Mouse (Mus musculus): ENCODE results near the gene Rplp0. TPM values are rescaled to one million over a fixed set of nuclear protein-coding genes. Genes with fewer than 3 reads are reported as not detected.

Rplp0 gene
- polyA plus RNA-seq, 1 experiment from 2014 or later: 1,437 TPM

- DNase-seq (ENCODE audit: low spot score) (no peak), ATAC-seq (replicated peaks; ENCODE audit: insufficient number of reproducible peaks, low FRiP score, low TSS enrichment, low read depth) (no peak)
- H3K27me3 ChIP-seq (ENCODE audit: control insufficient read depth, insufficient read depth, low read length): no peaks in the 10 kb centered on the region
- H3K4me2 ChIP-seq (ENCODE audit: low read depth, low read length): no peak overlapping the region; the same call in none of the 2 replicates
- 54% methylated on average over 7 of the region's 7 CpGs for WGBS
- no peaks in the 10 kb centered on the region for H3K9me3 ChIP-seq (replicated peaks; ENCODE audit: control insufficient read depth, low read length)
- H3K9ac ChIP-seq (replicated peaks; ENCODE audit: low read length): peak overlapping the region; percentile 18; the same call in 1 of the 2 replicates
- peak overlapping the region; percentile 31 for H3K27ac ChIP-seq (replicated peaks; ENCODE audit: low read depth, low read length)
- no peaks in the 10 kb centered on the region for H3K36me3 ChIP-seq (replicated peaks; ENCODE audit: control insufficient read depth, insufficient read depth, low read depth, low read length)
- peaks cover 45% of the 10 kb centered on the region for H3K4me1 ChIP-seq (ENCODE audit: control insufficient read depth, insufficient read depth, low read length)
- no peak overlapping the region; the same call in 1 of the 2 replicates for H3K4me3 ChIP-seq (ENCODE audit: low read depth, low read length)
Measured at GRCm38 (mm10) chr5:115529742-115530446, 29.4 kb upstream of the Rplp0 start.

DNA sequence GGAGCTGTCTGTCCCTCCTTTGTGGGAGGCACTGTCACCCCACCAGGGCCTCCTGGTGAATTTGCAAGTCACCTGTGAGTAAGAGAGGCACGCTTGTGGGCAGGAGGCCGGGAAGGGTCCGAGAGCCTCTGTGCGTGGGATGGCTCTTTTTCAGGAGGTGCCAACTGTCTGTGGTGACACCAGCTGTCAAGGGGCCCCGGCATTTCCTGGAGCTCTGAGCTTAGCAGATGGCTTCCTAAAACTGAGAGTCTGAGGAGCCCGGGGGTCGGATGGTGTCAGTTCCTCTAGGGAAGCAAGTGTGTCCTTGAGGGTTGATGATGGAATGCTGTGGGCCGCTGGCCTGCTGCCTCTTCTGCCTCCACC, 28.8 kb upstream of the Rplp0 start:
- Histone ChIP-seq H3K27ac (replicated peaks; ENCODE audit: low read depth, low read length) (peak overlapping the region; percentile 31), H3K9me3 (replicated peaks; ENCODE audit: control insufficient read depth, low read length) (no peaks in the 10 kb centered on the region), H3K9ac (replicated peaks; ENCODE audit: low read length) (peak overlapping the region; percentile 4; the same call in 1 of the 2 replicates), H3K4me2 (ENCODE audit: low read depth, low read length) (no peak overlapping the region; the same call in 1 of the 2 replicates), H3K27me3 (ENCODE audit: control insufficient read depth, insufficient read depth, low read length) (no peaks in the 10 kb centered on the region), H3K4me3 (ENCODE audit: low read depth, low read length) (no peak overlapping the region), H3K4me1 (ENCODE audit: control insufficient read depth, insufficient read depth, low read length) (peaks cover 45% of the 10 kb centered on the region), H3K36me3 (replicated peaks; ENCODE audit: control insufficient read depth, insufficient read depth, low read depth, low read length) (no peaks in the 10 kb centered on the region)
- DNase-seq (ENCODE audit: low spot score) (no peak), ATAC-seq (replicated peaks; ENCODE audit: insufficient number of reproducible peaks, low FRiP score, low TSS enrichment, low read depth) (no peak)
- 59% methylated on average over 8 of the region's 8 CpGs for WGBS

DNA sequence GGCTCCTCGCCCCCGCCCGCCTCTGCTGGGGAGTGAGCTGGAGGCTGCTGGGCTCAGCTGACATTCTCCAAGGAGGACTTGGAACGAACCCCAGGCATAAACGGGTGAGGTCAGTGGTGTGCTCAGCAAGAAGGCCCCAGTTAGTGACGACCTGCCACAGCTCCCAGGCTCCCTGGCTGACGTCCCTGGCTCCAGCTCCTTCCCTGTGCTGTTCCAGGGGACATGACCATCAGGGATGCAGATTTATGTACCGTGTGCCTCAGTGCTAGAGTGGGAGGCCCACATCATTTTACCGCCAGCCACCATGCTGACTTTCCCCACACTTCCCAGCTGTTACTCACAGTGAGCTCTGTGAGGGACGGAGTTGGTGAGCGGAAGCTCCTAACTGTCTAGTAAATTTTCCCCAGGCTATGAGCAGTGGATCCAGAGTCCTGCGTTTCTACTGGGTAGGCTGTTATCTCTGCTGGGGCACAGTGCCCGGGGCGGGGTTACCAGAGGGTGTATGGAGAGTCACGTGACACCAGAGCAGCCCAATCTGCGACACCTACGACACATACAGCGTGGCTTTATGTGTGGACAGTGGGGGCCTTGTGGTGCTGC, 27.5 kb upstream of the Rplp0 start:
- 0 out of 2 replicates have a peak overlapping the region, but pooled peaks have one; percentile 32 for H3K9ac ChIP-seq (replicated peaks; ENCODE audit: low read length)
- peaks cover 45% of the 10 kb centered on the region for H3K4me1 ChIP-seq (ENCODE audit: control insufficient read depth, insufficient read depth, low read length)
- WGBS: 44% methylated on average over 18 of the region's 18 CpGs
- H3K4me2 ChIP-seq (ENCODE audit: low read depth, low read length): peak overlapping the region; percentile 3; the same call in 1 of the 2 replicates
- no peak overlapping the region for H3K4me3 ChIP-seq (ENCODE audit: low read depth, low read length)
- 0 out of 2 replicates have a peak overlapping the region, but pooled peaks have one; percentile 25 for H3K27ac ChIP-seq (replicated peaks; ENCODE audit: low read depth, low read length)
- no peaks in the 10 kb centered on the region for H3K36me3 ChIP-seq (replicated peaks; ENCODE audit: control insufficient read depth, insufficient read depth, low read depth, low read length)
- H3K9me3 ChIP-seq (replicated peaks; ENCODE audit: control insufficient read depth, low read length): no peaks in the 10 kb centered on the region
- H3K27me3 ChIP-seq (ENCODE audit: control insufficient read depth, insufficient read depth, low read length): no peaks in the 10 kb centered on the region
- 0 out of 2 replicates have a peak, but pooled peaks have one; percentile 27 for ATAC-seq (replicated peaks; ENCODE audit: insufficient number of reproducible peaks, low FRiP score, low TSS enrichment, low read depth)
- DNase-seq (ENCODE audit: low spot score): no peak

DNA sequence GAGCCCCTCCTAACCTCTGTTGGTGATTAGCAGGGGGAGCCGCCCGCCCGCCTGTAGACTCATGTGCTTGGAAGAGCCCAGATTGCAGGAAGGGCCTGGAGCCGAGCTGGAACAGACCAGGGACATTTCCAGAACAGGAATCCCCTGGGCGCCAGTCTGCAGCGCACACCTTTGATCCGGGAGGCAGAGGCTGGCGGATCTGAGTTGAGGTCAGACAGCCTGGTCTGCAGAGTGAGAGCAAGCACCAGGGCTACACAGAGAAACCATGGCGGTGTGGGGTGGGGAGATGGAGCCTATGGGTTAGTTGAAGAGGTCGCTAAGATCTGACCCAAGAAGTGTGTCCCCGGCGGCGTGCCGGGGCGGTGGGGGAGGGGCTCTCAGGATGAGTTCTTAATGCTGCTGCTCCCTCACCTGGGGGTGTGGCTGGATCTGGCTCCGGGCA, 25.0 kb upstream of the Rplp0 start:
- peak overlapping the region; percentile 32 for H3K9ac ChIP-seq (replicated peaks; ENCODE audit: low read length)
- H3K27me3 ChIP-seq (ENCODE audit: control insufficient read depth, insufficient read depth, low read length): no peaks in the 10 kb centered on the region
- peak; percentile 53 for DNase-seq (ENCODE audit: low spot score)
- 9% methylated on average over 16 of the region's 16 CpGs for WGBS
- peak overlapping the region; percentile 19 for H3K4me2 ChIP-seq (ENCODE audit: low read depth, low read length)
- H3K4me1 ChIP-seq (ENCODE audit: control insufficient read depth, insufficient read depth, low read length): peaks cover 43% of the 10 kb centered on the region
- peak overlapping the region; percentile 47; the same call in 1 of the 2 replicates for H3K27ac ChIP-seq (replicated peaks; ENCODE audit: low read depth, low read length)
- no peaks in the 10 kb centered on the region for H3K9me3 ChIP-seq (replicated peaks; ENCODE audit: control insufficient read depth, low read length)
- no peak for ATAC-seq (replicated peaks; ENCODE audit: insufficient number of reproducible peaks, low FRiP score, low TSS enrichment, low read depth)
- no peaks in the 10 kb centered on the region for H3K36me3 ChIP-seq (replicated peaks; ENCODE audit: control insufficient read depth, insufficient read depth, low read depth, low read length)
- no peak overlapping the region for H3K4me3 ChIP-seq (ENCODE audit: low read depth, low read length)

DNA sequence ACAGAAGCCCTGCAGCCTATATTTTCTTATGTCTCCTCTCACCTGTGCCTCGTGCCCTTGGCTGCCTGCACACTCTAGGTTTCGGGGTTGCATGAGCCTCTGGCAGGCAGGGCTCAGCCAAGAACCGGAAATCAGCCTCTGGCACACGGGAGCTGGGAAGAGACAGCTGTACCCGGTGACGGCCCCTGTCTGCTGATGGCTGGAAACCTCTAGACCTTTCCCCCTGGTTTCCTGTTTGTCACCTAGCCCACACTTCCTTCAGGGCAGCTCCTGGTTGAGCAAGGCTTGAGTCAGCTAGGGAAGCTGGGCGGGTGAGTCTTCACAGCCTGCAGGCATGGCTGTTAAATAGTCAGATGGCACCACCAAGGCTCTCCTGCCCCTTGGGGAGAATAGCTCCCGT, 24.4 kb upstream of the Rplp0 start:
- Histone ChIP-seq H3K27ac (replicated peaks; ENCODE audit: low read depth, low read length) (no peak overlapping the region), H3K4me1 (ENCODE audit: control insufficient read depth, insufficient read depth, low read length) (peaks cover 39% of the 10 kb centered on the region), H3K27me3 (ENCODE audit: control insufficient read depth, insufficient read depth, low read length) (no peaks in the 10 kb centered on the region), H3K9me3 (replicated peaks; ENCODE audit: control insufficient read depth, low read length) (no peaks in the 10 kb centered on the region), H3K4me2 (ENCODE audit: low read depth, low read length) (no peak overlapping the region; the same call in 1 of the 2 replicates), H3K4me3 (ENCODE audit: low read depth, low read length) (no peak overlapping the region), H3K9ac (replicated peaks; ENCODE audit: low read length) (no peak overlapping the region), H3K36me3 (replicated peaks; ENCODE audit: control insufficient read depth, insufficient read depth, low read depth, low read length) (no peaks in the 10 kb centered on the region)
- ATAC-seq (replicated peaks; ENCODE audit: insufficient number of reproducible peaks, low FRiP score, low TSS enrichment, low read depth): no peak
- WGBS: 20% methylated on average over 8 of the region's 8 CpGs
- no peak for DNase-seq (ENCODE audit: low spot score)

DNA sequence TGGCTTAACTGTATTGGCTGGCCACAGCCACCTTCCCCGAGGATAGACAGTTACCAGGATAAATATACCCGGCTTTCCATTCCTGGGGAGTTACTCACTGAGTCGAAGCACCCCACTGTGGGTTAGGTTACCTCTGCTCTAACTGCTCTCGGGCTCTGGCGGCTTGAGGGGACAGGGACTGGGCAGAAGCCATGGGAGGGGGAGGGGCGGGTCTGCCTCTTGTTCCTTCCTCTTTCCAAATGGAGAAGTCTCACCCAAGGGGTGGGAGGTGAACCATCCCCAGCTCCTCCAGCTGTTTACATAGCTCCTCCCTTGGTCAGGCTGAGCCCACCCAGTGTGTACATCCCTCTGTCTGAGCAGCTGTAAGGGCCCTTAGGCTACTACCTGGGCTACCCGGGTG, 23.6 kb upstream of the Rplp0 start:
- ATAC-seq (replicated peaks; ENCODE audit: insufficient number of reproducible peaks, low FRiP score, low TSS enrichment, low read depth) (no peak), DNase-seq (ENCODE audit: low spot score) (no peak)
- H3K27me3 ChIP-seq (ENCODE audit: control insufficient read depth, insufficient read depth, low read length): no peaks in the 10 kb centered on the region
- H3K9me3 ChIP-seq (replicated peaks; ENCODE audit: control insufficient read depth, low read length): no peaks in the 10 kb centered on the region
- H3K36me3 ChIP-seq (replicated peaks; ENCODE audit: control insufficient read depth, insufficient read depth, low read depth, low read length): no peaks in the 10 kb centered on the region
- H3K4me1 ChIP-seq (ENCODE audit: control insufficient read depth, insufficient read depth, low read length): peaks cover 32% of the 10 kb centered on the region
- 20% methylated on average over 7 of the region's 7 CpGs for WGBS
- H3K4me3 ChIP-seq (ENCODE audit: low read depth, low read length): no peak overlapping the region
- no peak overlapping the region; the same call in 1 of the 2 replicates for H3K4me2 ChIP-seq (ENCODE audit: low read depth, low read length)
- no peak overlapping the region; the same call in 1 of the 2 replicates for H3K9ac ChIP-seq (replicated peaks; ENCODE audit: low read length)
- H3K27ac ChIP-seq (replicated peaks; ENCODE audit: low read depth, low read length): no peak overlapping the region

DNA sequence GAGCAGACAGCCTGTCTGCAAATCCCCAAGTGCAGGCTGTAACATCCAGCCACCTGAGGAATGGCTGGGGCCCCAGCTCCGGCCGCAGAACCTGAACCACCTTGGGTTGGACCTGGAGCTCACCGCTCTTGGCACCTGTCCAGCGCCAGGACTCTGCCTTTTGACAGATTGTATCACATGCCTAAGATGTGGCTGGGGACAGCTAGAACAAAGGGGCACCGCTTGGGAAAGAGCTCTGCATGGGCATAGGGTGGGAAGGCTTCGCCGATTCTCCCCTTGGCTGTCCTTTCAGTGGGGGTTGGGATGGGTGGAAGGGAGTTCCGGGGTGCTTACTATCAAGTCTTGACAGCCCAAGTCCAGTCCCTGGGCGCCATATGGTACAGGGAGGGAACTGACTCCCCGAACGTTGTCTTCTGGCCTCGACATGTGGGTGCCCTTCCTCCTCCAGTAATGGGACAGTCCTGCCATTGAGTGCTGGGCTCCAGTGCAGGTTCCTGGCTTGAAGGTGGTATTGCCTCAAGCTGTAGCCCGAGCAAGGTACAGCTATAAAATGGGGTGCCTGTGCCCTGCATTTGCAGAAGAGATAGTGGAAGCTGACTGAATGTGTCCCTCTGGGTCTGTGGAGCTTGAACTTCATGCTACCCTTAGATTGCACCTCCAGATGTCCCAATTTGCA, 21.1 kb upstream of the Rplp0 start:
- Histone ChIP-seq H3K9me3 (replicated peaks; ENCODE audit: control insufficient read depth, low read length) (no peaks in the 10 kb centered on the region), H3K9ac (replicated peaks; ENCODE audit: low read length) (peak overlapping the region; percentile 22; the same call in 1 of the 2 replicates), H3K4me2 (ENCODE audit: low read depth, low read length) (no peak overlapping the region), H3K27me3 (ENCODE audit: control insufficient read depth, insufficient read depth, low read length) (no peaks in the 10 kb centered on the region), H3K36me3 (replicated peaks; ENCODE audit: control insufficient read depth, insufficient read depth, low read depth, low read length) (no peaks in the 10 kb centered on the region), H3K27ac (replicated peaks; ENCODE audit: low read depth, low read length) (no peak overlapping the region), H3K4me3 (ENCODE audit: low read depth, low read length) (no peak overlapping the region), H3K4me1 (ENCODE audit: control insufficient read depth, insufficient read depth, low read length) (peaks cover 30% of the 10 kb centered on the region)
- DNase-seq (ENCODE audit: low spot score) (no peak), ATAC-seq (replicated peaks; ENCODE audit: insufficient number of reproducible peaks, low FRiP score, low TSS enrichment, low read depth) (peak; percentile 24; the same call in 1 of the 2 replicates)
- WGBS: 69% methylated on average over 13 of the region's 13 CpGs

Measured in embryonic facial prominence, embryonic 11.5 days (tissue).